Mouse (Mus musculus) heart, embryonic 13.5 days (tissue): Measurements from ENCODE around the gene Sox6. TPM values are rescaled to one million over a fixed set of nuclear protein-coding genes. Genes with fewer than 3 reads are reported as not detected.

Experiments used
- ATAC-seq: fragments of 200-750 bp; cut with Nextera tagmentation; 2 replicates; pipeline ENCODE4 v1.8.0; 2017; ENCODE audit warnings: moderate TSS enrichment; ENCODE audit not compliant: insufficient number of reproducible peaks, low FRiP score, low TSS enrichment; ENCODE audit errors: extremely low read depth
- H3K27ac ChIP-seq: fragments of 300-500 bp; sonication (generic); replicated peaks from 2 replicates; pipeline ENCODE4 v1.5.1; 2015; ENCODE audit warnings: moderate library complexity, mild to moderate bottlenecking, inconsistent platforms
- H3K27me3 ChIP-seq: fragments of 300-500 bp; sonication (generic); replicated peaks from 2 replicates; pipeline ENCODE4 v1.6.1; 2015; ENCODE audit warnings: mild to moderate bottlenecking, inconsistent platforms
- H3K36me3 ChIP-seq: fragments of 300-500 bp; sonication (generic); 2 replicates; pipeline ENCODE4 v1.6.1; 2015; ENCODE audit warnings: mild to moderate bottlenecking, inconsistent platforms
- H3K4me1 ChIP-seq: fragments of 300-500 bp; sonication (generic); 2 replicates; pipeline ENCODE4 v1.6.1; 2015; ENCODE audit warnings: inconsistent platforms
- H3K4me2 ChIP-seq: fragments of 300-500 bp; sonication (generic); 2 replicates; pipeline ENCODE4 v1.6.1; 2015; ENCODE audit warnings: inconsistent platforms, mild to moderate bottlenecking, moderate library complexity
- H3K4me3 ChIP-seq: fragments of 300-500 bp; sonication (generic); 2 replicates; pipeline ENCODE4 v1.5.1; 2015; ENCODE audit warnings: moderate library complexity, mild to moderate bottlenecking, inconsistent platforms
- H3K9ac ChIP-seq: fragments of 300-500 bp; sonication (generic); 2 replicates; pipeline ENCODE4 v1.6.1; 2015; ENCODE audit warnings: inconsistent platforms, mild to moderate bottlenecking, moderate library complexity
- H3K9me3 ChIP-seq: fragments of 300-500 bp; sonication (generic); 2 replicates; pipeline ENCODE4 v1.6.1; 2016; ENCODE audit warnings: inconsistent platforms
- WGBS: fragments of 180-500 bp; shearing (Covaris S2); methylation state at CpG from one replicate; pipeline ENCODE4 v1.1.7; 2015; ENCODE audit warnings: mixed read lengths; 5-methylcytosine and 5-hydroxymethylcytosine counted together
- polyA plus RNA-seq: library from polyadenylated mRNA; unstranded; fragments of >200 nt; fragmentation: Nextera tagmentation; extraction: Ambion mirVana; gene quantifications from 2 replicates; pipeline ENCODE4 v1.2.1, GENCODE M21; 2015

Sox6 gene
- polyA plus RNA-seq, 1 experiment from 2014 or later, result 27.2 TPM

GRCm38 (mm10) chr7:115776736-115777135 is 261.9 kb downstream of the Sox6 start:
- Histone ChIP-seq H3K4me1 (peaks cover 25% of the 10 kb centered on the region), H3K27me3 (no peaks in the 10 kb centered on the region), H3K9me3 (peaks cover 4% of the 10 kb centered on the region; the same call in 1 of the 2 replicates), H3K4me2 (no peak overlapping the region), H3K36me3 (0 out of 2 replicates have a peak, but pooled peaks cover 3% of the 10 kb centered on the region), H3K9ac (no peak overlapping the region), H3K27ac (no peak overlapping the region), H3K4me3 (no peak overlapping the region)
- 66% methylated on average over 7 of the region's 7 CpGs for WGBS
- no peak for ATAC-seq

- Histone ChIP-seq H3K4me1 (peaks cover 25% of the 10 kb centered on the region), H3K27ac (no peak overlapping the region), H3K4me3 (no peak overlapping the region), H3K4me2 (no peak overlapping the region), H3K36me3 (0 out of 2 replicates have a peak, but pooled peaks cover 3% of the 10 kb centered on the region), H3K27me3 (no peaks in the 10 kb centered on the region), H3K9me3 (peaks cover 4% of the 10 kb centered on the region; the same call in 1 of the 2 replicates), H3K9ac (no peak overlapping the region)
- WGBS, result 52% methylated on average over 5 of the region's 5 CpGs
- no peak for ATAC-seq
Observed at GRCm38 (mm10) chr7:115776324-115776723, 262.3 kb downstream of the Sox6 start.

- Histone ChIP-seq H3K27ac (no peak overlapping the region), H3K4me3 (no peak overlapping the region), H3K9ac (no peak overlapping the region), H3K9me3 (no peaks in the 10 kb centered on the region), H3K4me2 (no peak overlapping the region), H3K36me3 (no peaks in the 10 kb centered on the region), H3K4me1 (0 out of 2 replicates have a peak, but pooled peaks cover 4% of the 10 kb centered on the region), H3K27me3 (no peaks in the 10 kb centered on the region)
- WGBS, result 78% methylated on average over 8 of the region's 8 CpGs
- no peak for ATAC-seq
Observed at GRCm38 (mm10) chr7:115766316-115766715, 272.3 kb downstream of the Sox6 start.

GRCm38 (mm10) chr7:115763851-115764250 is 274.7 kb downstream of the Sox6 start:
- no peaks in the 10 kb centered on the region for H3K36me3 ChIP-seq

GRCm38 (mm10) chr7:115758172-115758571 is 280.4 kb downstream of the Sox6 start:
- WGBS, result 24% methylated on average over 1 of the region's 1 CpGs
- H3K9ac ChIP-seq, result no peak overlapping the region
- ATAC-seq, result no peak

More at GRCm38 (mm10) chr7:115763851-115764250, 274.7 kb downstream of the Sox6 start:
- Histone ChIP-seq H3K4me1 (0 out of 2 replicates have a peak, but pooled peaks cover 4% of the 10 kb centered on the region), H3K9me3 (no peaks in the 10 kb centered on the region), H3K4me2 (no peak overlapping the region), H3K4me3 (no peak overlapping the region), H3K27me3 (no peaks in the 10 kb centered on the region), H3K27ac (no peak overlapping the region), H3K9ac (no peak overlapping the region)
- no peak for ATAC-seq
- WGBS, result 48% methylated on average over 2 of the region's 2 CpGs

GRCm38 (mm10) chr7:115755272-115755671 is 283.3 kb downstream of the Sox6 start:
- Histone ChIP-seq H3K9me3 (no peaks in the 10 kb centered on the region), H3K4me3 (no peak overlapping the region), H3K9ac (no peak overlapping the region), H3K27ac (no peak overlapping the region), H3K27me3 (no peaks in the 10 kb centered on the region), H3K4me1 (peaks cover 28% of the 10 kb centered on the region), H3K4me2 (no peak overlapping the region), H3K36me3 (no peaks in the 10 kb centered on the region)
- no peak for ATAC-seq
- WGBS, result 66% methylated on average over 4 of the region's 4 CpGs

More at GRCm38 (mm10) chr7:115758172-115758571, 280.4 kb downstream of the Sox6 start:
- no peak overlapping the region for H3K27ac ChIP-seq
- H3K27me3 ChIP-seq, result no peaks in the 10 kb centered on the region
- no peak overlapping the region for H3K4me3 ChIP-seq
- H3K4me2 ChIP-seq, result no peak overlapping the region
- H3K4me1 ChIP-seq, result 0 out of 2 replicates have a peak, but pooled peaks cover 3% of the 10 kb centered on the region
- H3K36me3 ChIP-seq, result no peaks in the 10 kb centered on the region
- no peaks in the 10 kb centered on the region for H3K9me3 ChIP-seq

- Histone ChIP-seq H3K27me3 (no peaks in the 10 kb centered on the region), H3K9ac (no peak overlapping the region), H3K27ac (no peak overlapping the region), H3K4me3 (no peak overlapping the region), H3K36me3 (no peaks in the 10 kb centered on the region), H3K9me3 (no peaks in the 10 kb centered on the region), H3K4me1 (peaks cover 30% of the 10 kb centered on the region), H3K4me2 (no peak overlapping the region)
- WGBS, result 72% methylated on average over 7 of the region's 7 CpGs
- ATAC-seq, result no peak
Observed at GRCm38 (mm10) chr7:115754216-115754615, 284.4 kb downstream of the Sox6 start.

- no peaks in the 10 kb centered on the region for H3K27me3 ChIP-seq
- no peaks in the 10 kb centered on the region for H3K9me3 ChIP-seq
- 19% methylated on average over 5 of the region's 5 CpGs for WGBS
- H3K4me2 ChIP-seq, result peak overlapping the region; percentile 46
- peaks cover 30% of the 10 kb centered on the region for H3K4me1 ChIP-seq
- no peak for ATAC-seq
- H3K9ac ChIP-seq, result peak overlapping the region; percentile 16
- peak overlapping the region; percentile 65 for H3K27ac ChIP-seq
- H3K36me3 ChIP-seq, result no peaks in the 10 kb centered on the region
- H3K4me3 ChIP-seq, result no peak overlapping the region
Observed at GRCm38 (mm10) chr7:115752121-115752634, 286.4 kb downstream of the Sox6 start.

GRCm38 (mm10) chr7:115751083-115751482 is 287.5 kb downstream of the Sox6 start:
- Histone ChIP-seq H3K4me3 (no peak overlapping the region), H3K4me1 (peaks cover 30% of the 10 kb centered on the region), H3K4me2 (no peak overlapping the region), H3K27me3 (no peaks in the 10 kb centered on the region), H3K27ac (peak overlapping the region; percentile 17), H3K9ac (no peak overlapping the region), H3K9me3 (no peaks in the 10 kb centered on the region), H3K36me3 (no peaks in the 10 kb centered on the region)
- 36% methylated on average over 3 of the region's 3 CpGs for WGBS
- ATAC-seq, result no peak

GRCm38 (mm10) chr7:115750275-115750825 is 288.2 kb downstream of the Sox6 start:
- no peak for ATAC-seq
- Histone ChIP-seq H3K4me3 (no peak overlapping the region), H3K4me2 (peak overlapping the region; percentile 16; the same call in 1 of the 2 replicates), H3K36me3 (no peaks in the 10 kb centered on the region), H3K9me3 (no peaks in the 10 kb centered on the region), H3K4me1 (peaks cover 30% of the 10 kb centered on the region), H3K9ac (no peak overlapping the region), H3K27me3 (no peaks in the 10 kb centered on the region), H3K27ac (peak overlapping the region; percentile 17)
- 38% methylated on average over 8 of the region's 8 CpGs for WGBS

- no peaks in the 10 kb centered on the region for H3K27me3 ChIP-seq
- no peak overlapping the region for H3K27ac ChIP-seq
- no peak overlapping the region for H3K4me3 ChIP-seq
- no peaks in the 10 kb centered on the region for H3K9me3 ChIP-seq
- 83% methylated on average over 7 of the region's 7 CpGs for WGBS
- H3K4me2 ChIP-seq, result no peak overlapping the region
- no peak for ATAC-seq
- H3K36me3 ChIP-seq, result no peaks in the 10 kb centered on the region
- peaks cover 25% of the 10 kb centered on the region for H3K4me1 ChIP-seq
- H3K9ac ChIP-seq, result no peak overlapping the region
Observed at GRCm38 (mm10) chr7:115747541-115747940, 291.1 kb downstream of the Sox6 start.
